Mouse (Mus musculus) lung, embryonic 16.5 days (tissue): ENCODE data around the gene Ucn2. TPM values are rescaled to one million over a fixed set of nuclear protein-coding genes. Genes with fewer than 3 reads are reported as not detected.

Experiments
- ATAC-seq: fragments of 200-750 bp; cut with Nextera tagmentation; 2 replicates; pipeline ENCODE4 v1.8.0; 2017; ENCODE audit warnings: low read depth, mild to moderate bottlenecking, moderate library complexity
- H3K27ac ChIP-seq: fragments of 300-500 bp; sonication (generic); 2 replicates; pipeline ENCODE4 v1.5.1; 2014; ENCODE audit warnings: mild to moderate bottlenecking, control low read depth, low read length
- H3K27me3 ChIP-seq: fragments of 300-500 bp; sonication (generic); 2 replicates; pipeline ENCODE4 v1.6.1; 2014; ENCODE audit warnings: low read depth, low read length, mixed read lengths; ENCODE audit not compliant: control insufficient read depth, insufficient read depth
- H3K36me3 ChIP-seq: fragments of 300-500 bp; sonication (generic); 2 replicates; pipeline ENCODE4 v1.6.1; 2014; ENCODE audit warnings: low read length; ENCODE audit not compliant: control insufficient read depth, insufficient read depth
- H3K4me1 ChIP-seq: fragments of 300-500 bp; sonication (generic); replicated peaks from 2 replicates; pipeline ENCODE4 v1.6.1; 2014; ENCODE audit warnings: low read length, mixed read lengths; ENCODE audit not compliant: control insufficient read depth, insufficient read depth
- H3K4me2 ChIP-seq: fragments of 300-500 bp; sonication (generic); 2 replicates; pipeline ENCODE4 v1.6.1; 2014; ENCODE audit warnings: low read depth, low read length, control low read depth
- H3K4me3 ChIP-seq: fragments of 300-500 bp; sonication (generic); 2 replicates; pipeline ENCODE4 v1.5.1; 2014; ENCODE audit warnings: mild to moderate bottlenecking, low read length, control low read depth
- H3K9ac ChIP-seq: fragments of 300-500 bp; sonication (generic); 2 replicates; pipeline ENCODE4 v1.6.1; 2014; ENCODE audit warnings: low read length, control low read depth
- H3K9me3 ChIP-seq: fragments of 300-500 bp; sonication (generic); 2 replicates; pipeline ENCODE4 v1.6.1; 2016; ENCODE audit warnings: low read length; ENCODE audit not compliant: control insufficient read depth
- WGBS: fragments of 180-500 bp; shearing (Covaris S2); extraction: QIAGEN DNeasy Blood & Tissue Kit; methylation state at CpG from one replicate; pipeline ENCODE4 v1.1.7; 2014; 5-methylcytosine and 5-hydroxymethylcytosine counted together
- polyA plus RNA-seq: library from polyadenylated mRNA; unstranded; fragments of >200 nt; fragmentation: Nextera tagmentation; extraction: Ambion mirVana; gene quantifications from 2 replicates; pipeline ENCODE4 v1.2.1, GENCODE M21; 2015

Ucn2 gene
- not detected in 2 replicates for polyA plus RNA-seq

GRCm38 (mm10) chr9:108985710-108986109 is at the start of gene Ucn2:
Gene Ucn2 (plus strand): TSS chr9:108986010.
- no peaks in the 10 kb centered on the region for H3K36me3 ChIP-seq
- WGBS: 77% methylated on average over 4 of the region's 4 CpGs
- H3K4me2 ChIP-seq: no peak within 1 kb of the TSS
- no peaks in the 10 kb centered on the region for H3K27me3 ChIP-seq
- no peak for ATAC-seq
- no peak within 1 kb of the TSS for H3K9ac ChIP-seq
- peaks cover 12% of the 10 kb centered on the region for H3K4me1 ChIP-seq
- no peak within 1 kb of the TSS for H3K4me3 ChIP-seq
- no peak within 1 kb of the TSS for H3K27ac ChIP-seq
- no peaks in the 10 kb centered on the region for H3K9me3 ChIP-seq

- no peaks in the 10 kb centered on the region for H3K27me3 ChIP-seq
- H3K4me2 ChIP-seq: peak within 1 kb of the TSS; percentile 89
- H3K9me3 ChIP-seq: no peaks in the 10 kb centered on the region
- H3K4me3 ChIP-seq: peak within 1 kb of the TSS; percentile 99
- peaks cover 4% of the 10 kb centered on the region for H3K4me1 ChIP-seq
- peak within 1 kb of the TSS; percentile 78 for H3K9ac ChIP-seq
- peaks cover 21% of the 10 kb centered on the region for H3K36me3 ChIP-seq
- ATAC-seq: peak; percentile 91
- H3K27ac ChIP-seq: 0 out of 2 replicates have a peak within 1 kb of the TSS, but pooled peaks have one; percentile 2
- WGBS: under 1% methylated on average over 58 of the region's 58 CpGs
These were observed 49.1 kb upstream of the Ucn2 start, which contains the start of gene Uqcrc1 for GRCm38 (mm10) chr9:108936418-108937364. Gene Uqcrc1 (plus strand): TSS chr9:108936633.

- Histone ChIP-seq H3K4me2 (no peak overlapping the region), H3K9me3 (no peaks in the 10 kb centered on the region), H3K36me3 (peaks cover 57% of the 10 kb centered on the region), H3K4me3 (no peak overlapping the region), H3K27ac (no peak overlapping the region), H3K4me1 (no peaks in the 10 kb centered on the region; the same call in 1 of the 2 replicates), H3K27me3 (no peaks in the 10 kb centered on the region), H3K9ac (no peak overlapping the region)
- ATAC-seq: no peak
- WGBS: 73% methylated on average over 9 of the region's 9 CpGs
These were observed 40.7 kb upstream of the Ucn2 start for GRCm38 (mm10) chr9:108945111-108945510.

GRCm38 (mm10) chr9:108945608-108946007 is 40.2 kb upstream of the Ucn2 start:
- H3K4me2 ChIP-seq: no peak overlapping the region
- 74% methylated on average over 5 of the region's 5 CpGs for WGBS
- H3K4me3 ChIP-seq: no peak overlapping the region
- no peak for ATAC-seq
- no peak overlapping the region for H3K9ac ChIP-seq
- no peaks in the 10 kb centered on the region for H3K9me3 ChIP-seq
- peaks cover 58% of the 10 kb centered on the region for H3K36me3 ChIP-seq
- H3K4me1 ChIP-seq: no peaks in the 10 kb centered on the region; the same call in 1 of the 2 replicates
- H3K27me3 ChIP-seq: no peaks in the 10 kb centered on the region
- H3K27ac ChIP-seq: no peak overlapping the region

GRCm38 (mm10) chr9:108949231-108949966 is 36.4 kb upstream of the Ucn2 start:
- WGBS: 67% methylated on average over 13 of the region's 13 CpGs
- no peak overlapping the region for H3K9ac ChIP-seq
- H3K9me3 ChIP-seq: no peaks in the 10 kb centered on the region
- no peak overlapping the region for H3K4me3 ChIP-seq
- no peak overlapping the region for H3K4me2 ChIP-seq
- no peaks in the 10 kb centered on the region for H3K27me3 ChIP-seq
- peaks cover 40% of the 10 kb centered on the region for H3K36me3 ChIP-seq
- H3K4me1 ChIP-seq: peaks cover 5% of the 10 kb centered on the region; the same call in 1 of the 2 replicates
- peak overlapping the region; percentile 41 for H3K27ac ChIP-seq
- ATAC-seq: peak; percentile 72

- 83% methylated on average over 9 of the region's 9 CpGs for WGBS
- H3K27me3 ChIP-seq: no peaks in the 10 kb centered on the region
- H3K4me1 ChIP-seq: peaks cover 5% of the 10 kb centered on the region; the same call in 1 of the 2 replicates
- peak; percentile 37; the same call in 1 of the 2 replicates for ATAC-seq
- peak overlapping the region; percentile 41 for H3K27ac ChIP-seq
- no peak overlapping the region for H3K9ac ChIP-seq
- H3K9me3 ChIP-seq: no peaks in the 10 kb centered on the region
- peaks cover 36% of the 10 kb centered on the region for H3K36me3 ChIP-seq
- H3K4me2 ChIP-seq: no peak overlapping the region
- no peak overlapping the region for H3K4me3 ChIP-seq
These were observed 35.7 kb upstream of the Ucn2 start for GRCm38 (mm10) chr9:108949967-108950728.

GRCm38 (mm10) chr9:108953081-108953636 is 32.7 kb upstream of the Ucn2 start, which contains the start of gene Col7a1:
Gene Col7a1 (plus strand): TSS chr9:108953586.
- peaks cover 16% of the 10 kb centered on the region for H3K36me3 ChIP-seq
- peak within 1 kb of the TSS; percentile 21; the same call in 1 of the 2 replicates for H3K4me3 ChIP-seq
- H3K4me2 ChIP-seq: peak within 1 kb of the TSS; percentile 48
- H3K9ac ChIP-seq: peak within 1 kb of the TSS; percentile 41; the same call in 1 of the 2 replicates
- H3K27me3 ChIP-seq: no peaks in the 10 kb centered on the region
- no peaks in the 10 kb centered on the region for H3K9me3 ChIP-seq
- H3K27ac ChIP-seq: no peak within 1 kb of the TSS
- H3K4me1 ChIP-seq: peaks cover 5% of the 10 kb centered on the region; the same call in 1 of the 2 replicates
- WGBS: 10% methylated on average over 15 of the region's 15 CpGs
- no peak for ATAC-seq

GRCm38 (mm10) chr9:108955241-108955640 is 30.6 kb upstream of the Ucn2 start:
- Histone ChIP-seq H3K27ac (no peak overlapping the region), H3K4me1 (peaks cover 5% of the 10 kb centered on the region; the same call in 1 of the 2 replicates), H3K36me3 (peaks cover 3% of the 10 kb centered on the region), H3K4me3 (no peak overlapping the region), H3K9ac (no peak overlapping the region), H3K4me2 (no peak overlapping the region), H3K27me3 (no peaks in the 10 kb centered on the region), H3K9me3 (no peaks in the 10 kb centered on the region)
- ATAC-seq: no peak
- 81% methylated on average over 11 of the region's 11 CpGs for WGBS
